Comparison of ENCODE assay signal across 23 mouse cellular contexts in genomic region chr4:122025866-122026265, GRCm38 (mm10).
A peak's percentile ranks its signal among the peaks of the same experiment; 100 is the strongest.
DNase-seq lines count a peak whose midpoint lies in the region; ATAC-seq and TF ChIP-seq lines count a peak whose summit lies in the region.
"Had no signal": no experiment of that assay in that cellular context is flagged by ENCODE, and none has a peak within 500 bp of the region (broad histone marks: within the 10 kb centered on the region; RNA-seq: fewer than 3 reads in every experiment).

No protein-coding gene starts in this region.

- no peak for TF ChIP-seq CTCF in heart, postnatal 0 days (IDR thresholded peaks at IDR 0.05; ENCODE audit: low read depth)

- no peak overlapping the region for H3K9ac ChIP-seq in heart, postnatal 0 days (replicated peaks; ENCODE audit: low read depth, low read length)
- H3K9ac ChIP-seq in midbrain, embryonic 11.5 days (ENCODE audit: low read length) = no peak overlapping the region
- H3K9ac ChIP-seq in midbrain, embryonic 15.5 days = no peak overlapping the region
- H3K9ac ChIP-seq: forebrain, embryonic 13.5 days; heart, embryonic 13.5 days; hindbrain, embryonic 14.5 days had no signal

- peak; percentile 41; the same call in 1 of the 2 replicates for ATAC-seq in heart, postnatal 0 days (ENCODE audit: insufficient read depth, low read depth)
- no peak; the same call in 1 of the 2 replicates for ATAC-seq in midbrain, embryonic 11.5 days (ENCODE audit: low FRiP score)
- no peak for ATAC-seq in midbrain, embryonic 15.5 days (replicated peaks)
- ATAC-seq: CD4-positive, CD25-positive, alpha-beta regulatory T cell, adult 4 months; forebrain, embryonic 13.5 days; forebrain, embryonic 16.5 days; hindbrain, postnatal 0 days; inflammation-experienced regulatory T-cells, adult 6 months had no signal

- no peak for DNase-seq in heart, postnatal 0 days (ENCODE audit: low spot score)
- DNase-seq in heart, postnatal 4 days = no peak
- DNase-seq in midbrain, embryonic 11.5 days (ENCODE audit: low spot score, missing footprints) = peak; percentile 57
- DNase-seq in brain, adult 2 months (ENCODE audit: low read depth, low spot score) = peak; percentile 0
- no peak for DNase-seq in cerebellum, adult 11 months
- DNase-seq: adrenal gland, adult 2 months; adrenal gland, postnatal 14 days; cerebellum, adult 18-20 months; cerebellum, adult 9-10 months; cerebellum, postnatal 14 days; gastrocnemius, postnatal 10 days; gastrocnemius, postnatal 36 days; heart, postnatal 10 days; heart, postnatal 36 days had no signal

- no peaks in the 10 kb centered on the region for H3K27me3 ChIP-seq in heart, postnatal 0 days (ENCODE audit: control insufficient read depth, insufficient read depth, low read length)
- no peaks in the 10 kb centered on the region for H3K27me3 ChIP-seq in midbrain, embryonic 11.5 days (ENCODE audit: control insufficient read depth, insufficient read depth, low read length)
- no peaks in the 10 kb centered on the region for H3K27me3 ChIP-seq in midbrain, embryonic 15.5 days (replicated peaks)
- H3K27me3 ChIP-seq: forebrain, embryonic 13.5 days; heart, embryonic 13.5 days had no signal

- TF ChIP-seq EP300 in heart, postnatal 0 days (IDR thresholded peaks at IDR 0.05; ENCODE audit: low read depth) = no peak

- no peaks in the 10 kb centered on the region for H3K36me3 ChIP-seq in heart, postnatal 0 days (replicated peaks; ENCODE audit: control insufficient read depth, insufficient read depth, low read length)
- H3K36me3 ChIP-seq in midbrain, embryonic 11.5 days (ENCODE audit: control insufficient read depth, insufficient read depth, low read length) = no peaks in the 10 kb centered on the region
- no peaks in the 10 kb centered on the region for H3K36me3 ChIP-seq in midbrain, embryonic 15.5 days (replicated peaks)
- H3K36me3 ChIP-seq: forebrain, embryonic 10.5 days; heart, embryonic 13.5 days had no signal

- H3K4me3 ChIP-seq in heart, postnatal 0 days (ENCODE audit: low read depth, low read length) = no peak overlapping the region
- H3K4me3 ChIP-seq in midbrain, embryonic 11.5 days (ENCODE audit: low read depth, low read length) = no peak overlapping the region
- H3K4me3 ChIP-seq in midbrain, embryonic 15.5 days = no peak overlapping the region
- H3K4me3 ChIP-seq: forebrain, embryonic 10.5 days; forebrain, embryonic 13.5 days; heart, embryonic 13.5 days had no signal

- H3K4me1 ChIP-seq in heart, postnatal 0 days (ENCODE audit: control insufficient read depth, insufficient read depth) = no peaks in the 10 kb centered on the region
- no peaks in the 10 kb centered on the region for H3K4me1 ChIP-seq in midbrain, embryonic 11.5 days (ENCODE audit: control insufficient read depth, insufficient read depth, low read length)
- H3K4me1 ChIP-seq in midbrain, embryonic 15.5 days = no peaks in the 10 kb centered on the region
- H3K4me1 ChIP-seq: forebrain, embryonic 10.5 days; forebrain, embryonic 13.5 days; heart, embryonic 13.5 days had no signal

- WGBS in heart, postnatal 0 days = 80% methylated on average over 1 of the region's 1 CpGs
- WGBS in midbrain, embryonic 11.5 days = 92% methylated on average over 1 of the region's 1 CpGs
- 86% methylated on average over 1 of the region's 1 CpGs for WGBS in midbrain, embryonic 15.5 days

- no peak overlapping the region for H3K27ac ChIP-seq in heart, postnatal 0 days (ENCODE audit: low read depth)
- H3K27ac ChIP-seq in midbrain, embryonic 11.5 days (ENCODE audit: low read depth, low read length) = no peak overlapping the region
- no peak overlapping the region for H3K27ac ChIP-seq in midbrain, embryonic 15.5 days
- H3K27ac ChIP-seq: forebrain, embryonic 10.5 days; forebrain, embryonic 13.5 days; heart, embryonic 13.5 days; hindbrain, embryonic 14.5 days; hindbrain, postnatal 0 days had no signal

- peaks cover 66% of the 10 kb centered on the region for H3K9me3 ChIP-seq in heart, postnatal 0 days (replicated peaks; ENCODE audit: control insufficient read depth, low read length)
- H3K9me3 ChIP-seq in midbrain, embryonic 11.5 days (ENCODE audit: control insufficient read depth, low read length) = peaks cover 53% of the 10 kb centered on the region
- peaks cover 80% of the 10 kb centered on the region for H3K9me3 ChIP-seq in midbrain, embryonic 15.5 days

- no peak overlapping the region for H3K4me2 ChIP-seq in heart, postnatal 0 days (ENCODE audit: low read depth, low read length)
- no peak overlapping the region for H3K4me2 ChIP-seq in midbrain, embryonic 11.5 days
- no peak overlapping the region for H3K4me2 ChIP-seq in midbrain, embryonic 15.5 days
- H3K4me2 ChIP-seq: forebrain, embryonic 13.5 days; heart, embryonic 13.5 days; hindbrain, embryonic 14.5 days had no signal

Comparison
In these comparisons a context has a peak if more than half of its experiments do, and no peak if none do; other contexts are left out.
1. DNase-seq: peak in midbrain, embryonic 11.5 days (single experiment) and brain, adult 2 months (single experiment); none in heart, postnatal 0 days (single experiment), heart, postnatal 4 days (single experiment) and cerebellum, adult 11 months (single experiment).